ENCODE assay signal across 8 mouse cellular contexts in genomic region chr3:51700731-51701280, GRCm38 (mm10). TPM values are rescaled to one million over a fixed set of nuclear protein-coding genes. Genes with fewer than 3 reads are reported as not detected.
DNase-seq lines count a peak whose midpoint lies in the region; ATAC-seq and TF ChIP-seq lines count a peak whose summit lies in the region.

No protein-coding gene starts in this region.

- no peaks in the 10 kb centered on the region for H3K79me2 ChIP-seq in myocyte (ENCODE audit: control insufficient read depth, insufficient read depth)

- no peaks in the 10 kb centered on the region; the same call in none of the 2 replicates for H3K36me3 ChIP-seq in embryonic facial prominence, embryonic 13.5 days
- no peaks in the 10 kb centered on the region for H3K36me3 ChIP-seq in hindbrain, embryonic 14.5 days (replicated peaks; ENCODE audit: control insufficient read depth, insufficient read depth)
- H3K36me3 ChIP-seq in limb, embryonic 15.5 days = no peaks in the 10 kb centered on the region
- no peaks in the 10 kb centered on the region for H3K36me3 ChIP-seq in myocyte (ENCODE audit: control insufficient read depth, insufficient read depth)

- no peak overlapping the region for H3ac ChIP-seq in myocyte (ENCODE audit: control insufficient read depth, insufficient read length)

- H3K27ac ChIP-seq in embryonic facial prominence, embryonic 13.5 days = peak overlapping the region; percentile 87
- H3K27ac ChIP-seq in hindbrain, embryonic 14.5 days = peak overlapping the region; percentile 96
- H3K27ac ChIP-seq in limb, embryonic 15.5 days = peak overlapping the region; percentile 80

- intact Hi-C loops in left cerebral cortex, postnatal 4 days (cut with DNase I) = loop anchor here (5.0 to 10.0 kb wide), 3 partner anchors 154 to 401 kb away; no protein-coding TSS in a partner anchor

- H3K4me2 ChIP-seq in embryonic facial prominence, embryonic 13.5 days = peak overlapping the region; percentile 74
- H3K4me2 ChIP-seq in hindbrain, embryonic 14.5 days (replicated peaks) = peak overlapping the region; percentile 55
- H3K4me2 ChIP-seq in limb, embryonic 15.5 days = peak overlapping the region; percentile 86
- H3K4me2 ChIP-seq in myocyte (ENCODE audit: low read depth) = peak overlapping the region; percentile 55

- no peaks in the 10 kb centered on the region for H3K27me3 ChIP-seq in embryonic facial prominence, embryonic 13.5 days
- H3K27me3 ChIP-seq in hindbrain, embryonic 14.5 days (ENCODE audit: control insufficient read depth, insufficient read depth, low read length) = no peaks in the 10 kb centered on the region
- H3K27me3 ChIP-seq in limb, embryonic 15.5 days = no peaks in the 10 kb centered on the region
- H3K27me3 ChIP-seq in myocyte (ENCODE audit: control insufficient read depth, insufficient read depth, insufficient read length) = no peaks in the 10 kb centered on the region

- peak overlapping the region; percentile 64 for H3K9ac ChIP-seq in embryonic facial prominence, embryonic 13.5 days
- H3K9ac ChIP-seq in hindbrain, embryonic 14.5 days = peak overlapping the region; percentile 51
- no peak overlapping the region for H3K9ac ChIP-seq in limb, embryonic 15.5 days

- WGBS in embryonic facial prominence, embryonic 13.5 days = 9% methylated on average over 15 of the region's 15 CpGs
- WGBS in hindbrain, embryonic 14.5 days = 28% methylated on average over 15 of the region's 15 CpGs
- 7% methylated on average over 15 of the region's 15 CpGs for WGBS in limb, embryonic 15.5 days

- peak overlapping the region; percentile 42 for H3K4me3 ChIP-seq in embryonic facial prominence, embryonic 13.5 days
- peak overlapping the region; percentile 9 for H3K4me3 ChIP-seq in hindbrain, embryonic 14.5 days (replicated peaks; ENCODE audit: low read length)
- peak overlapping the region; percentile 40 for H3K4me3 ChIP-seq in limb, embryonic 15.5 days
- no peak overlapping the region for H3K4me3 ChIP-seq in myocyte

- peak; percentile 29 for DNase-seq in left cerebral cortex, adult 11 months (ENCODE audit: low spot score)
- DNase-seq in left cerebral cortex, postnatal 4 days = no peak
- DNase-seq in hindbrain, embryonic 14.5 days (ENCODE audit: low spot score) = peak; percentile 28
- DNase-seq in urinary bladder, postnatal 10 days (ENCODE audit: low spot score) = no peak
- no peak for DNase-seq in gastrocnemius, postnatal 4 days (ENCODE audit: low spot score in 2 of 2)

- H3K4me1 ChIP-seq in embryonic facial prominence, embryonic 13.5 days = peaks cover 38% of the 10 kb centered on the region
- peaks cover 36% of the 10 kb centered on the region for H3K4me1 ChIP-seq in hindbrain, embryonic 14.5 days (replicated peaks; ENCODE audit: control insufficient read depth, insufficient read depth, low read length)
- peaks cover 33% of the 10 kb centered on the region for H3K4me1 ChIP-seq in limb, embryonic 15.5 days

- TF ChIP-seq POLR2A in myocyte (IDR thresholded peaks at IDR 0.05; ENCODE audit: insufficient read length, low read depth) = no peak

- no peak for ATAC-seq in embryonic facial prominence, embryonic 13.5 days (ENCODE audit: insufficient number of reproducible peaks, insufficient read depth, low FRiP score, low TSS enrichment, low read depth)
- ATAC-seq in hindbrain, embryonic 14.5 days (ENCODE audit: low FRiP score) = no peak
- no peak for ATAC-seq in limb, embryonic 15.5 days (ENCODE audit: insufficient number of reproducible peaks, low FRiP score, low TSS enrichment, low read depth)

- H3K9me3 ChIP-seq in embryonic facial prominence, embryonic 13.5 days = no peaks in the 10 kb centered on the region
- H3K9me3 ChIP-seq in hindbrain, embryonic 14.5 days (ENCODE audit: control insufficient read depth, low read length) = no peaks in the 10 kb centered on the region
- no peaks in the 10 kb centered on the region for H3K9me3 ChIP-seq in limb, embryonic 15.5 days

TF ChIP-seq in myocyte, 11 proteins besides CTCF, POLR2A, EP300 and RAD21:
- no peak for TF ChIP-seq MAX (IDR thresholded peaks at IDR 0.05; ENCODE audit: low read depth)
- no peak for TF ChIP-seq TCF12 (IDR thresholded peaks at IDR 0.05; ENCODE audit: insufficient read depth, poor library complexity, severe bottlenecking)
- TF ChIP-seq MYOG (IDR thresholded peaks at IDR 0.05; ENCODE audit: control insufficient read depth in 1 of 3, insufficient read depth in 1 of 3, insufficient read length in 2 of 3, low read depth in 2 of 3) = no peak
- TF ChIP-seq E2F4 (IDR thresholded peaks at IDR 0.05; ENCODE audit: insufficient read depth) = no peak
- TF ChIP-seq SRF (IDR thresholded peaks at IDR 0.05; ENCODE audit: control insufficient read depth, insufficient read length, low read depth) = no peak

RNA-seq across cellular contexts. Expression of gene Mgst2, which starts 40.6 kb away (rescaled TPM):
- 1 to 10 TPM; 1.1 to 1.5 TPM for total RNA-seq in left cerebral cortex, postnatal 4 days (2021)
- polyA plus RNA-seq in embryonic facial prominence, embryonic 13.5 days (2015; fragmentation: Nextera tagmentation; extraction: Ambion mirVana) = 1.3 and 2.1 TPM in 2 replicates
- polyA plus RNA-seq in hindbrain, embryonic 14.5 days (2014; fragmentation: Nextera tagmentation; extraction: Ambion mirVana) = 0.52 and 0.82 TPM in 2 replicates
- 16.0 and 18.3 TPM in 2 replicates for polyA plus RNA-seq in limb, embryonic 15.5 days (2015; fragmentation: Nextera tagmentation; extraction: Ambion mirVana)
- 3.0 TPM for polyA plus RNA-seq in myocyte (2012; fragmentation: generic; extraction: Trizol)
- total RNA-seq in gastrocnemius, postnatal 4 days (2021) = 1 to 10 TPM; 2.0 to 2.2 TPM

Comparison
In these comparisons a context has a peak if more than half of its experiments do, and no peak if none do; other contexts are left out.
1. DNase-seq: peak in left cerebral cortex, adult 11 months (single experiment) and hindbrain, embryonic 14.5 days (single experiment); none in left cerebral cortex, postnatal 4 days (single experiment), urinary bladder, postnatal 10 days (single experiment) and gastrocnemius, postnatal 4 days (0 of 2).
2. Peak in every context shown above with its lines, with median percentiles within 50 percentile points of each other: H3K27ac ChIP-seq and H3K4me2 ChIP-seq.